Mouse (Mus musculus) thymus, adult 2 months (tissue): Measurements from ENCODE around the gene Nptn.

ENCODE experiments used
- CTCF ChIP-seq: fragments of 200-500 bp; IDR thresholded peaks from 2 replicates; pipeline ENCODE4 v1.5.1; 2012; ENCODE audit warnings: mild to moderate bottlenecking, control low read depth, low read length, moderate library complexity, borderline replicate concordance; ENCODE audit not compliant: control insufficient read depth, poor library complexity, insufficient read depth; ENCODE audit errors: extremely low read depth
- POLR2A ChIP-seq: fragments of 200-500 bp; IDR thresholded peaks from 2 replicates; pipeline ENCODE4 v1.6.1; 2012; ENCODE audit warnings: mild to moderate bottlenecking, low read length, control low read depth, moderate library complexity; ENCODE audit not compliant: control insufficient read depth, poor library complexity, insufficient read depth; ENCODE audit errors: extremely low read depth

GRCm38 (mm10) chr9:58584323-58584722 is 2.3 kb downstream of the Nptn start:
- TF ChIP-seq POLR2A, result no peak
- TF ChIP-seq CTCF, result no peak
